Mouse (Mus musculus) liver, embryonic 16.5 days (tissue): ENCODE measurements around the gene Plekhm1. TPM values are rescaled to one million over a fixed set of nuclear protein-coding genes. Genes with fewer than 3 reads are reported as not detected.

Experiments
- ATAC-seq: fragments of 200-750 bp; cut with Nextera tagmentation; 2 replicates; pipeline ENCODE4 v1.8.0; 2017; ENCODE audit warnings: low read depth, mild to moderate bottlenecking, moderate number of reproducible peaks, moderate library complexity
- H3K27ac ChIP-seq: fragments of 300-500 bp; sonication (generic); 2 replicates; pipeline ENCODE4 v1.5.1; 2014; ENCODE audit warnings: mild to moderate bottlenecking, low read length
- H3K27me3 ChIP-seq: fragments of 300-500 bp; sonication (generic); 2 replicates; pipeline ENCODE4 v1.6.1; 2014; ENCODE audit warnings: low read depth, low read length, mixed read lengths; ENCODE audit not compliant: control insufficient read depth, insufficient read depth
- H3K36me3 ChIP-seq: fragments of 300-500 bp; sonication (generic); 2 replicates; pipeline ENCODE4 v1.6.1; 2014; ENCODE audit warnings: mild to moderate bottlenecking; ENCODE audit not compliant: control insufficient read depth, insufficient read depth
- H3K4me1 ChIP-seq: fragments of 300-500 bp; sonication (generic); 2 replicates; pipeline ENCODE4 v1.6.1; 2014; ENCODE audit warnings: low read depth, low read length, mixed read lengths; ENCODE audit not compliant: control insufficient read depth
- H3K4me2 ChIP-seq: fragments of 300-500 bp; sonication (generic); 2 replicates; pipeline ENCODE4 v1.6.1; 2014; ENCODE audit warnings: low read depth, low read length, mixed read lengths
- H3K4me3 ChIP-seq: fragments of 300-500 bp; sonication (generic); 2 replicates; pipeline ENCODE4 v1.5.1; 2014; ENCODE audit warnings: low read depth, mild to moderate bottlenecking, low read length
- H3K9ac ChIP-seq: fragments of 300-500 bp; sonication (generic); 2 replicates; pipeline ENCODE4 v1.6.1; 2014; ENCODE audit warnings: low read depth, low read length
- H3K9me3 ChIP-seq: fragments of 300-500 bp; sonication (generic); replicated peaks from 2 replicates; pipeline ENCODE4 v1.6.1; 2016; ENCODE audit warnings: low read length; ENCODE audit not compliant: control insufficient read depth
- WGBS: fragments of 180-500 bp; shearing (Covaris S2); extraction: QIAGEN DNeasy Blood & Tissue Kit; methylation state at CpG from one replicate; pipeline ENCODE4 v1.1.7; 2014; ENCODE audit not compliant: insufficient replicate concordance; 5-methylcytosine and 5-hydroxymethylcytosine counted together
- polyA plus RNA-seq: library from polyadenylated mRNA; unstranded; fragments of >200 nt; fragmentation: Nextera tagmentation; extraction: Ambion mirVana; gene quantifications from 2 replicates; pipeline ENCODE4 v1.2.1, GENCODE M21; 2015

The Plekhm1 gene
- polyA plus RNA-seq, 1 experiment from 2014 or later: 4.1 TPM

DNA sequence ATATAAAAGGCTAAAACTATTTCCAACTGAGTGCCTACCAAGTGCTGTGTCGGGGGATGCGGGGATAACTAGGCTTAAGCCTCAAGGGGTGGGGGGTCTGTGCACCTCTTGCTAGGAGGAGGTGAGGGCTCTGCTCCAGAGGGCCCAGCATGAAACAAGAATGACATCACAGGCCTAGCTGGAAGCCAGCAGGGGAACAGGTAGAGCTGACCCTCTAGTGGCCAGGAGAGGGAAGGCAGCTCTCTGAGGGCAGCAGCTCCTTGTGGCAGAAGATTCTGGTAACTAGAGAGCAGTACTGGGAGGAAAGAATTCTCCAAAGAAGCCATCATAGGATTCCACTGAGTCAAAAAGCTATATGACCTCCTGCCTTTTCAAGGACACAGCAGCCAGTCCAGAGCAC lies 10.3 kb downstream of the Plekhm1 start:
- Histone ChIP-seq H3K9ac (no peak overlapping the region), H3K9me3 (no peaks in the 10 kb centered on the region), H3K27ac (no peak overlapping the region), H3K36me3 (no peaks in the 10 kb centered on the region), H3K4me1 (peaks cover 3% of the 10 kb centered on the region; the same call in 1 of the 2 replicates), H3K4me2 (no peak overlapping the region), H3K4me3 (no peak overlapping the region), H3K27me3 (no peaks in the 10 kb centered on the region)
- 76% methylated on average over 2 of the region's 2 CpGs for WGBS
- ATAC-seq: no peak

GRCm38 (mm10) chr11:103399986-103400385 lies 12.5 kb downstream of the Plekhm1 start:
- no peak overlapping the region for H3K27ac ChIP-seq
- H3K4me3 ChIP-seq: no peak overlapping the region
- peak; percentile 32; the same call in 1 of the 2 replicates for ATAC-seq
- no peak overlapping the region for H3K4me2 ChIP-seq
- peaks cover 3% of the 10 kb centered on the region; the same call in 1 of the 2 replicates for H3K4me1 ChIP-seq
- H3K9ac ChIP-seq: no peak overlapping the region
- peaks cover 9% of the 10 kb centered on the region for H3K36me3 ChIP-seq
- H3K9me3 ChIP-seq: no peaks in the 10 kb centered on the region
- 48% methylated on average over 4 of the region's 4 CpGs for WGBS
- no peaks in the 10 kb centered on the region for H3K27me3 ChIP-seq

GRCm38 (mm10) chr11:103399050-103399449 lies 13.4 kb downstream of the Plekhm1 start:
- H3K4me1 ChIP-seq: no peaks in the 10 kb centered on the region; the same call in 1 of the 2 replicates
- H3K27ac ChIP-seq: no peak overlapping the region

GRCm38 (mm10) chr11:103396682-103397081 lies 15.8 kb downstream of the Plekhm1 start:
- ATAC-seq: no peak
- Histone ChIP-seq H3K4me1 (no peaks in the 10 kb centered on the region; the same call in 1 of the 2 replicates), H3K4me2 (no peak overlapping the region), H3K9me3 (no peaks in the 10 kb centered on the region), H3K36me3 (peaks cover 15% of the 10 kb centered on the region), H3K9ac (no peak overlapping the region), H3K27me3 (no peaks in the 10 kb centered on the region), H3K27ac (no peak overlapping the region), H3K4me3 (no peak overlapping the region)
- WGBS: 78% methylated on average over 4 of the region's 4 CpGs

More at GRCm38 (mm10) chr11:103399050-103399449, 13.4 kb downstream of the Plekhm1 start:
- H3K9me3 ChIP-seq: no peaks in the 10 kb centered on the region
- WGBS: 63% methylated on average over 3 of the region's 3 CpGs
- no peak overlapping the region for H3K4me2 ChIP-seq
- H3K4me3 ChIP-seq: no peak overlapping the region
- H3K9ac ChIP-seq: no peak overlapping the region
- ATAC-seq: no peak
- peaks cover 15% of the 10 kb centered on the region for H3K36me3 ChIP-seq
- no peaks in the 10 kb centered on the region for H3K27me3 ChIP-seq

DNA sequence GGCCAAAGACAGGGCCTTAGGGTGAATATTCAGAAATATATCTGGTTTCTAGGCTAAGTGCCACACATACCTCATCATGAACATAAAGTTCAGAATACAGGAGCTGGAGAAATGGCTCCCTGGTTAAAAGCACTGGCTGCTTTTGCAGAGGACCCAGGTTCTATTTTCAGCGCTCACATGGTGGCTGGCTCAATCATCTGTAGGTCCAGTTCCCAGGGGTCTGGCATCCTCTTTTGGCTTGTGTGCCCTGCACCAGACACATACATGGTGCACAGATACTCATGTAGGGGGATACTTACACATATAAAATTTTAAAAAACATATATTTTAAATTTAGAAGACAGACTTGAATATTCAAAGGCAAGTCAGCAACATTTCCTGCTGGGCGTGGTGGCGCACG lies 16.3 kb downstream of the Plekhm1 start:
- H3K36me3 ChIP-seq: peaks cover 15% of the 10 kb centered on the region
- H3K4me1 ChIP-seq: no peaks in the 10 kb centered on the region; the same call in 1 of the 2 replicates
- no peaks in the 10 kb centered on the region for H3K27me3 ChIP-seq
- 87% methylated on average over 4 of the region's 4 CpGs for WGBS
- no peak overlapping the region for H3K9ac ChIP-seq
- H3K4me2 ChIP-seq: no peak overlapping the region
- ATAC-seq: no peak
- H3K27ac ChIP-seq: no peak overlapping the region
- no peak overlapping the region for H3K4me3 ChIP-seq
- H3K9me3 ChIP-seq: no peaks in the 10 kb centered on the region

DNA sequence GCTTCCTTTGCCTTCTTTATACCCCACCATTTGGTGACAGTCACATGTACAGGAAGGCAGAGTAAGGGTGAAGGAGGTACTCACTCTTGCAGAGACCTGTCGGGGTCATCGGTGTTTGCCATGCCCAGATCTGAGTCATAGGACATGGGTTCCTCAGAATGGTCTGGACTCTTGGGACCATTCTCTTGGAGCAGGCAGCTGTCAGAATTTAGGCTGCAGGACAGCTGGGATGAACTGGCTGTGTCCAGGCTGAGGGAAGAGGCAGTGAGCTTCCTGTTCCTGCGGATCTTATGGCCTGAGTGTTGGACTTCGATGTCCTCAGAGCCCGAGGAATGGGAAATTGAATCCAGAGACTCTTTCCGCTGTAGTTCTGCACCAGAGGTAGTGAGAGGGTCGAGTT lies 17.9 kb downstream of the Plekhm1 start:
- no peak overlapping the region for H3K9ac ChIP-seq
- no peaks in the 10 kb centered on the region for H3K27me3 ChIP-seq
- WGBS: 80% methylated on average over 7 of the region's 7 CpGs
- H3K9me3 ChIP-seq: no peaks in the 10 kb centered on the region
- no peak for ATAC-seq
- H3K36me3 ChIP-seq: peaks cover 15% of the 10 kb centered on the region
- H3K27ac ChIP-seq: no peak overlapping the region
- H3K4me3 ChIP-seq: no peak overlapping the region
- H3K4me1 ChIP-seq: no peaks in the 10 kb centered on the region; the same call in 1 of the 2 replicates
- no peak overlapping the region for H3K4me2 ChIP-seq

- Histone ChIP-seq H3K4me2 (no peak overlapping the region), H3K27ac (no peak overlapping the region), H3K9me3 (no peaks in the 10 kb centered on the region), H3K9ac (no peak overlapping the region), H3K4me1 (no peaks in the 10 kb centered on the region), H3K27me3 (no peaks in the 10 kb centered on the region), H3K36me3 (peaks cover 15% of the 10 kb centered on the region), H3K4me3 (no peak overlapping the region)
- 74% methylated on average over 7 of the region's 7 CpGs for whole genome bisulfite sequencing
- ATAC-seq: no peak
Measured at GRCm38 (mm10) chr11:103394025-103394424, 18.5 kb downstream of the Plekhm1 start.

DNA sequence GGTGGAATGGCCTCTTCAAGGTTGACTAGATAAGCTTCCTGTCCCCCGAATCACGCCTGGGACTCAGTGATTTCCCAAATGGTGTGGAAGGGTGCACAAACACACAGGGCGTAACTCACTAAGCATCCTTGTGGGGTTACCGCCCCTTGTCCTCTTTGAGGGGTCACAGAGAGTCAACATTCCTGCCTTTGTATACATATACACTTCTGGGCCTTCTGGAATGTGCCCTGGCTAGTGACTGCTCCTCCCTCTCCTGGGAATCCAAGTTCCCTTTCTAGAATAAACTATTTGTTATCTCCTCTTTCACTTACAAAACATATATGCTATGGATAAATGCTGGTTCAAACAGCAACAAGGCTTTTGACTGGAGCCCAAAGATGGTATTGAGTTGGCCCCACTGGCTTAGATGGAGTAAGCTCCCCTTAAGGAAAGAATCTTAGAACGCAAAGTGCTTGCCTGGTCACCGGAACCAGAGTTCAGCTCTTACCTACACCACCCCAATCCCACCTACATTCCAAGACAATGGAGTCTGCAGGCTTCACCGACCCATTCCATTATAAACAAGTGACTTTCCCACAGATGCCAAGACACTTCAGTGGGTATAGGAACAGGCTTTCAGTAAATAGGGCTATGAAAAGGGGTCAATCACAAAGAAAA lies 24.5 kb downstream of the Plekhm1 start:
- ATAC-seq: no peak
- Histone ChIP-seq H3K4me1 (no peaks in the 10 kb centered on the region; the same call in 1 of the 2 replicates), H3K4me3 (no peak overlapping the region), H3K27me3 (no peaks in the 10 kb centered on the region), H3K36me3 (peaks cover 5% of the 10 kb centered on the region; the same call in 1 of the 2 replicates), H3K27ac (no peak overlapping the region), H3K9me3 (no peaks in the 10 kb centered on the region), H3K4me2 (no peak overlapping the region), H3K9ac (no peak overlapping the region)
- WGBS: 63% methylated on average over 7 of the region's 7 CpGs

DNA sequence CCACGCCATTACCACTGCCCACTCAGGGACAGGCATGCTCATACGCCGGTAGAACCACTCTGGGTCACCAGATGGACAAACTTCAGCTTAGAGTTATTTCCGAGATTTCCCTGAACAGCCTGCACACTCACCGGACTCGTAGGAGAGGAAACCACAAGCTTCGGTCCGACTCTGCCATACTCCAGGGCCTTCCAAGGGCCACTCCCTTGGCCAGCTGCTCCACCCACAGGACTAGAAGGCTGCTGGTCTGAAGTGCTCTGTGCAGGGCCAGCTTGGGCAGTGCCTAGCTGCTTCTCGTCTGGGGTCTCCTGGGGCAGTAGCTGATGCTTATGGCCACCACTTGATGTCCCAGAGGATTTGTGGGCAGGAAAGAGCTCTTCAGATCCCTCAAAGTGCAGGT lies 25.7 kb downstream of the Plekhm1 start:
- no peak for ATAC-seq
- no peak overlapping the region for H3K4me2 ChIP-seq
- H3K4me3 ChIP-seq: no peak overlapping the region
- WGBS: 74% methylated on average over 9 of the region's 9 CpGs
- no peak overlapping the region for H3K9ac ChIP-seq
- no peaks in the 10 kb centered on the region for H3K9me3 ChIP-seq
- no peak overlapping the region for H3K27ac ChIP-seq
- H3K36me3 ChIP-seq: peaks cover 5% of the 10 kb centered on the region; the same call in 1 of the 2 replicates
- H3K4me1 ChIP-seq: no peaks in the 10 kb centered on the region; the same call in none of the 2 replicates
- no peaks in the 10 kb centered on the region for H3K27me3 ChIP-seq
